Mouse (Mus musculus) heart, adult 2 months (tissue): ENCODE measurements around the gene Frrs1l. TPM values are rescaled to one million over a fixed set of nuclear protein-coding genes. Genes with fewer than 3 reads are reported as not detected.

ENCODE experiments used
- DNase-seq, 2 experiments: peaks; one replicate each; pipeline ENCODE4 v3.0.0; 2021
- H3K27ac ChIP-seq: fragments of 200-600 bp; 2 replicates; pipeline ENCODE4 v1.8.1; 2022
- H3K27me3 ChIP-seq: fragments of 200-500 bp; 2 replicates; pipeline ENCODE4 v1.6.1; 2012; ENCODE audit warnings: mild to moderate bottlenecking, low read length, inconsistent platforms, mixed read lengths; ENCODE audit not compliant: control insufficient read depth, insufficient read depth
- H3K36me3 ChIP-seq: fragments of 200-500 bp; 2 replicates; pipeline ENCODE4 v1.6.1; 2012; ENCODE audit warnings: low read length, inconsistent platforms; ENCODE audit not compliant: control insufficient read depth, insufficient read depth
- H3K4me1 ChIP-seq: fragments of 200-500 bp; 2 replicates; pipeline ENCODE4 v1.6.1; 2011; ENCODE audit warnings: low read length; ENCODE audit not compliant: control insufficient read depth, insufficient read depth
- H3K4me3 ChIP-seq: fragments of 200-600 bp; 2 replicates; pipeline ENCODE4 v1.8.1; 2022
- H3K79me2 ChIP-seq: fragments of 200-500 bp; replicated peaks from 2 replicates; pipeline ENCODE4 v1.6.1; 2012; ENCODE audit warnings: mild to moderate bottlenecking, inconsistent platforms, low read length, moderate library complexity, mixed read lengths; ENCODE audit not compliant: control insufficient read depth, insufficient read depth
- H3K9ac ChIP-seq: fragments of 200-500 bp; 2 replicates; pipeline ENCODE4 v1.6.1; 2012; ENCODE audit warnings: low read depth, mild to moderate bottlenecking, control low read depth, inconsistent platforms, low read length, mixed read lengths
- CTCF ChIP-seq: fragments of 200-600 bp; IDR thresholded peaks from 2 replicates; pipeline ENCODE4 v1.8.1; 2022; ENCODE audit warnings: antibody characterized with exemption, mild to moderate bottlenecking, moderate library complexity
- EP300 ChIP-seq: fragments of 200-500 bp; IDR thresholded peaks from 2 replicates; pipeline ENCODE4 v1.6.1; 2011; ENCODE audit warnings: low read depth, low read length, control low read depth; ENCODE audit not compliant: insufficient read depth
- POLR2A ChIP-seq: fragments of 200-500 bp; IDR thresholded peaks from 2 replicates; pipeline ENCODE4 v1.6.1; 2011; ENCODE audit warnings: mild to moderate bottlenecking, low read depth, low read length, control low read depth; ENCODE audit not compliant: insufficient read depth
- WGBS: fragments of 180-500 bp; shearing (Covaris S2); methylation state at CpG from one replicate; pipeline ENCODE4 v1.1.7; 2018; 5-methylcytosine and 5-hydroxymethylcytosine counted together
- intact Hi-C: fragments of 180-260 bp; cut with DNase I; formaldehyde crosslinking; loops from one replicate; pipeline ENCODE4 v1.15.1; 2025
- polyA plus RNA-seq: library from polyadenylated mRNA; depleted of rRNA; stranded (reverse); fragments of >200 nt; gene quantifications from 2 replicates; pipeline ENCODE4 v1.2.3, GENCODE M21; 2012
- total RNA-seq, 2 experiments: library from RNA; stranded (reverse); gene quantifications; 2 replicates each; pipeline ENCODE4 v1.2.3; 2021

Gene Frrs1l
- total and polyA plus RNA-seq, 3 experiments = 0.03 to 0.06 (median 0.05) TPM

GRCm38 (mm10) chr4:56961320-56961925 lies 28.8 kb downstream of the Frrs1l start:
- Histone ChIP-seq H3K4me1 (peaks cover 6% of the 10 kb centered on the region), H3K27ac (peak overlapping the region; percentile 65), H3K9ac (no peak overlapping the region), H3K27me3 (no peaks in the 10 kb centered on the region), H3K4me3 (no peak overlapping the region), H3K36me3 (peaks cover 6% of the 10 kb centered on the region), H3K79me2 (no peaks in the 10 kb centered on the region)
- DNase-seq = peak; percentile 42 to 60
- TF ChIP-seq EP300 (no peak), CTCF (no peak), POLR2A (no peak)
- intact Hi-C loops = no loop called here
- WGBS = 40% methylated on average over 12 of the region's 12 CpGs

- TF ChIP-seq CTCF (no peak), POLR2A (no peak), EP300 (no peak)
- Histone ChIP-seq H3K79me2 (no peaks in the 10 kb centered on the region), H3K36me3 (peaks cover 6% of the 10 kb centered on the region), H3K9ac (no peak overlapping the region), H3K4me3 (no peak overlapping the region; the same call in 1 of the 2 replicates), H3K27me3 (no peaks in the 10 kb centered on the region), H3K27ac (no peak overlapping the region), H3K4me1 (peaks cover 6% of the 10 kb centered on the region)
- WGBS = 41% methylated on average over 9 of the region's 9 CpGs
- intact Hi-C loops = no loop called here
- no peak for DNase-seq
These were observed 32.7 kb downstream of the Frrs1l start for GRCm38 (mm10) chr4:56957518-56957917.

- Histone ChIP-seq H3K79me2 (no peaks in the 10 kb centered on the region), H3K4me1 (peaks cover 3% of the 10 kb centered on the region), H3K4me3 (no peak overlapping the region), H3K9ac (no peak overlapping the region), H3K36me3 (no peaks in the 10 kb centered on the region), H3K27me3 (no peaks in the 10 kb centered on the region), H3K27ac (no peak overlapping the region)
- no peak for DNase-seq
- TF ChIP-seq EP300 (no peak), POLR2A (no peak), CTCF (no peak)
- intact Hi-C loops = no loop called here
- WGBS = 63% methylated on average over 6 of the region's 6 CpGs
These were observed 37.0 kb downstream of the Frrs1l start for GRCm38 (mm10) chr4:56953235-56953634.

- Histone ChIP-seq H3K4me3 (no peak overlapping the region), H3K36me3 (no peaks in the 10 kb centered on the region), H3K27ac (no peak overlapping the region), H3K79me2 (no peaks in the 10 kb centered on the region), H3K27me3 (no peaks in the 10 kb centered on the region), H3K4me1 (peaks cover 3% of the 10 kb centered on the region), H3K9ac (no peak overlapping the region)
- TF ChIP-seq POLR2A (no peak), CTCF (no peak), EP300 (no peak)
- 87% methylated on average over 3 of the region's 3 CpGs for WGBS
- intact Hi-C loops = no loop called here
- DNase-seq = no peak
These were observed 38.5 kb downstream of the Frrs1l start for GRCm38 (mm10) chr4:56951701-56952100.

DNA sequence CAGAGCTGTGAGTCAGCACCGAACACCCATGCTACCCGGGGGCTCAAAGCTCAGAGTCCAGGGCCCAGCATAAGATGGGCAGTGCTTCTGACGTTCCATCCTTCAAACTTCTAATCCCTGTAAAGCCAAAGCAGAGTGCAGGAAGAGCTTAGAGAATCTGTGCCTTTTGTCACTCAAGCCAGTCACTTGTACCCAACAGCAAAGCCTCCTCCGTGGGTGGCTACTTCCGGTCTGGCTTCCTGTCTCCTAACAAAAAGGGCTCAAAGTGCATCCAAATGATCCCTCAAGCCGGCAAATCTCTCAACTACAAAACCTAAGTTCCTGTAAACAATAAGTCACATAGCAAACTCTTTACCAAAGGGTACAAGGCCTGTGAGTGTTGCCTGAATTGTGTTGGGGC lies 40.7 kb downstream of the Frrs1l start:
- no peak for DNase-seq
- 0 out of 2 replicates have a peak, but pooled peaks have one; percentile 57 for TF ChIP-seq EP300
- TF ChIP-seq POLR2A = no peak
- Histone ChIP-seq H3K79me2 (0 out of 2 replicates have a peak, but pooled peaks cover 1% of the 10 kb centered on the region), H3K27ac (peak overlapping the region; percentile 65), H3K4me1 (peaks cover 6% of the 10 kb centered on the region), H3K4me3 (no peak overlapping the region), H3K9ac (no peak overlapping the region), H3K36me3 (peaks cover 4% of the 10 kb centered on the region; the same call in 1 of the 2 replicates), H3K27me3 (no peaks in the 10 kb centered on the region)
- intact Hi-C loops = loop anchor here (5.0 kb wide), 1 partner anchor 82 kb away; the partner anchor contains the start of gene Ctnnal1
- 38% methylated on average over 6 of the region's 6 CpGs for WGBS
